Mouse (Mus musculus): ENCODE data around the gene Vps52.

The Vps52 gene

GRCm38 (mm10) chr17:34006570-34006969 lies 51.0 kb downstream of the Vps52 start:
- DNase-seq (ENCODE audit: low spot score) = no peak

GRCm38 (mm10) chr17:34010156-34010555 lies 54.5 kb downstream of the Vps52 start:
- no peak for DNase-seq (ENCODE audit: low spot score)

- no peak for DNase-seq (ENCODE audit: low spot score)
Observed at GRCm38 (mm10) chr17:34013436-34013835, 57.8 kb downstream of the Vps52 start.
